In the genomic region with DNA sequence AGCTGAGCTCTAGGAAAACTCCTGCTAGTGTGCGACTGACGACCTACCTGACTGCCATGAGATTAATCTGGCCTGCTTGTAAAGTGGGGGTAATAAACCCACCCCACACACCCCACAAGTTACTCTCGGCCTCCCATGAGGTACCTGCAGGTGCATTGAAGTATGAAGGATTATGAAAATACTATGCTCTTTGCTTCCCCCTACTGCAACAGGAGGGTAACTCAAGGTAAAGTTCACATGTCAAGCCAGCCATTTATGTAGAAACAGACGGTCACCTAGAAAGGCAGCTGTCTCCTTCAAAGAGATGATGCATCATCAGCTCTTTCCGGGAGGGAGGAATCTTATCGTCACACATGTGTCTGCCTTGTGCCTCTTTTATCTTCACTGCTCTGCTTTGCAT, we compare ENCODE assay signal across 24 mouse cellular contexts. TPM values are rescaled to one million over a fixed set of nuclear protein-coding genes. Genes with fewer than 3 reads are reported as not detected.
DNase-seq lines count a peak whose midpoint lies in the region; ATAC-seq and TF ChIP-seq lines count a peak whose summit lies in the region.
"Had no signal": no experiment of that assay in that cellular context is flagged by ENCODE, and none has a peak within 500 bp of the region (broad histone marks: within the 10 kb centered on the region; RNA-seq: fewer than 3 reads in every experiment).

No protein-coding gene starts in this region.

- peak; percentile 37; the same call in 1 of the 2 replicates for ATAC-seq in forebrain, postnatal 0 days
- no peak for ATAC-seq in forebrain, embryonic 15.5 days (replicated peaks)
- ATAC-seq in liver, postnatal 0 days: no peak
- no peak for ATAC-seq in liver, embryonic 11.5 days (replicated peaks; ENCODE audit: low FRiP score)

- TF ChIP-seq EP300 in liver, postnatal 0 days (IDR thresholded peaks at IDR 0.05; ENCODE audit: low read depth): no peak

- peaks cover 6% of the 10 kb centered on the region; the same call in 1 of the 2 replicates for H3K36me3 ChIP-seq in forebrain, postnatal 0 days (ENCODE audit: insufficient read depth)
- H3K36me3 ChIP-seq in forebrain, embryonic 15.5 days: no peaks in the 10 kb centered on the region
- no peaks in the 10 kb centered on the region for H3K36me3 ChIP-seq in liver, postnatal 0 days (replicated peaks; ENCODE audit: insufficient read depth, low read length)
- no peaks in the 10 kb centered on the region; the same call in 1 of the 2 replicates for H3K36me3 ChIP-seq in liver, embryonic 11.5 days (ENCODE audit: control insufficient read depth, insufficient read depth, low read length)
- no peaks in the 10 kb centered on the region for H3K36me3 ChIP-seq in embryonic facial prominence, embryonic 10.5 days (replicated peaks)
- H3K36me3 ChIP-seq: embryonic facial prominence, embryonic 12.5 days; hindbrain, embryonic 10.5 days; liver, embryonic 15.5 days had no signal

- H3K27ac ChIP-seq in forebrain, postnatal 0 days (ENCODE audit: low read depth, low read length): no peak overlapping the region
- H3K27ac ChIP-seq in forebrain, embryonic 15.5 days (replicated peaks): no peak overlapping the region
- H3K27ac ChIP-seq in liver, postnatal 0 days (ENCODE audit: low read depth): no peak overlapping the region
- H3K27ac ChIP-seq in liver, embryonic 11.5 days (ENCODE audit: low read depth, low read length): no peak overlapping the region
- no peak overlapping the region for H3K27ac ChIP-seq in cortical plate, adult 2 months (ENCODE audit: insufficient read depth, low read length)
- H3K27ac ChIP-seq in embryonic facial prominence, embryonic 10.5 days (replicated peaks): no peak overlapping the region
- H3K27ac ChIP-seq: embryonic facial prominence, embryonic 12.5 days; heart, embryonic 13.5 days; hindbrain, embryonic 10.5 days; liver, embryonic 15.5 days; macrophage; neural tube, embryonic 13.5 days had no signal

- H3K4me1 ChIP-seq in forebrain, postnatal 0 days (ENCODE audit: insufficient read depth): peaks cover 8% of the 10 kb centered on the region
- peaks cover 11% of the 10 kb centered on the region for H3K4me1 ChIP-seq in forebrain, embryonic 15.5 days
- H3K4me1 ChIP-seq in liver, postnatal 0 days (ENCODE audit: insufficient read depth): no peaks in the 10 kb centered on the region
- no peaks in the 10 kb centered on the region for H3K4me1 ChIP-seq in liver, embryonic 11.5 days (replicated peaks; ENCODE audit: control insufficient read depth, insufficient read depth, low read length)
- H3K4me1 ChIP-seq in cortical plate, adult 2 months (ENCODE audit: control insufficient read depth, insufficient read depth, low read length): 0 out of 2 replicates have a peak, but pooled peaks cover 1% of the 10 kb centered on the region
- peaks cover 20% of the 10 kb centered on the region for H3K4me1 ChIP-seq in embryonic facial prominence, embryonic 10.5 days
- H3K4me1 ChIP-seq: liver, embryonic 15.5 days had no signal

- no peak for TF ChIP-seq POLR2A in cortical plate, adult 2 months (IDR thresholded peaks at IDR 0.05; ENCODE audit: extremely low read depth, insufficient read depth, low read length)

- H3K4me3 ChIP-seq in forebrain, postnatal 0 days (ENCODE audit: low read depth, low read length): no peak overlapping the region
- H3K4me3 ChIP-seq in forebrain, embryonic 15.5 days: no peak overlapping the region
- H3K4me3 ChIP-seq in liver, postnatal 0 days (ENCODE audit: low read depth, low read length): no peak overlapping the region
- no peak overlapping the region for H3K4me3 ChIP-seq in liver, embryonic 11.5 days (ENCODE audit: low read depth, low read length)
- no peak overlapping the region for H3K4me3 ChIP-seq in cortical plate, adult 2 months (ENCODE audit: insufficient read depth, low read length)
- H3K4me3 ChIP-seq in embryonic facial prominence, embryonic 10.5 days: no peak overlapping the region
- H3K4me3 ChIP-seq: embryonic facial prominence, embryonic 12.5 days; heart, embryonic 13.5 days; hindbrain, embryonic 10.5 days; liver, embryonic 15.5 days; neural tube, embryonic 13.5 days had no signal

- no peaks in the 10 kb centered on the region for H3K9me3 ChIP-seq in forebrain, postnatal 0 days (ENCODE audit: low read length)
- no peaks in the 10 kb centered on the region for H3K9me3 ChIP-seq in forebrain, embryonic 15.5 days
- H3K9me3 ChIP-seq in liver, postnatal 0 days (ENCODE audit: low read length): no peaks in the 10 kb centered on the region
- no peaks in the 10 kb centered on the region for H3K9me3 ChIP-seq in liver, embryonic 11.5 days (ENCODE audit: control insufficient read depth, low read length)
- no peaks in the 10 kb centered on the region for H3K9me3 ChIP-seq in embryonic facial prominence, embryonic 10.5 days
- H3K9me3 ChIP-seq: embryonic facial prominence, embryonic 12.5 days; G1E; heart, embryonic 13.5 days; hindbrain, embryonic 10.5 days; liver, embryonic 15.5 days; neural tube, embryonic 13.5 days had no signal

- H3K4me2 ChIP-seq in forebrain, postnatal 0 days (ENCODE audit: low read depth): no peak overlapping the region
- H3K4me2 ChIP-seq in forebrain, embryonic 15.5 days (replicated peaks): no peak overlapping the region
- no peak overlapping the region for H3K4me2 ChIP-seq in liver, postnatal 0 days (ENCODE audit: low read depth, low read length)
- no peak overlapping the region for H3K4me2 ChIP-seq in liver, embryonic 11.5 days
- H3K4me2 ChIP-seq: embryonic facial prominence, embryonic 12.5 days; heart, embryonic 13.5 days; liver, embryonic 15.5 days; neural tube, embryonic 13.5 days had no signal

- peak; percentile 58 for TF ChIP-seq CTCF in forebrain, postnatal 0 days (IDR thresholded peaks at IDR 0.05; ENCODE audit: low read depth)
- TF ChIP-seq CTCF in liver, postnatal 0 days (IDR thresholded peaks at IDR 0.05; ENCODE audit: low read depth): peak; percentile 43
- TF ChIP-seq CTCF in cortical plate, adult 2 months (IDR thresholded peaks at IDR 0.05; ENCODE audit: extremely low read depth, insufficient read depth, low read length): 0 out of 2 replicates have a peak, but pooled peaks have one; percentile 14

- no peak for DNase-seq in forebrain, postnatal 0 days
- no peak for DNase-seq in liver, postnatal 0 days
- no peak for DNase-seq in liver, embryonic 11.5 days (ENCODE audit: low spot score)
- DNase-seq in A20 (ENCODE audit: low read depth, low spot score): peak; percentile 16
- no peak for DNase-seq in frontal cortex, postnatal 14 days (ENCODE audit: low spot score in 2 of 2)
- no peak for DNase-seq in embryonic facial prominence, embryonic 10.5 days (ENCODE audit: low spot score)
- DNase-seq: adrenal gland, postnatal 14 days; cerebellum, postnatal 14 days; gastrocnemius, postnatal 36 days; kidney, adult 18-20 months; kidney, postnatal 36 days; left cerebral cortex, postnatal 4 days; right cerebral cortex, postnatal 4 days; thymus, postnatal 25 days had no signal

- no peak overlapping the region for H3K9ac ChIP-seq in forebrain, postnatal 0 days
- H3K9ac ChIP-seq in forebrain, embryonic 15.5 days (replicated peaks): no peak overlapping the region
- no peak overlapping the region for H3K9ac ChIP-seq in liver, postnatal 0 days (replicated peaks)
- H3K9ac ChIP-seq in liver, embryonic 11.5 days (ENCODE audit: low read depth, low read length): no peak overlapping the region
- H3K9ac ChIP-seq: embryonic facial prominence, embryonic 12.5 days; heart, embryonic 13.5 days; liver, embryonic 15.5 days; neural tube, embryonic 13.5 days had no signal

- WGBS in forebrain, postnatal 0 days: 74% methylated on average over 6 of the region's 6 CpGs
- 68% methylated on average over 6 of the region's 6 CpGs for WGBS in forebrain, embryonic 15.5 days
- WGBS in liver, postnatal 0 days (ENCODE audit: insufficient replicate concordance): 70% methylated on average over 6 of the region's 6 CpGs
- 77% methylated on average over 6 of the region's 6 CpGs for WGBS in liver, embryonic 11.5 days
- WGBS in embryonic facial prominence, embryonic 10.5 days: 85% methylated on average over 6 of the region's 6 CpGs

- H3K27me3 ChIP-seq in forebrain, postnatal 0 days (ENCODE audit: insufficient read depth, low read length): no peaks in the 10 kb centered on the region
- H3K27me3 ChIP-seq in forebrain, embryonic 15.5 days: no peaks in the 10 kb centered on the region
- H3K27me3 ChIP-seq in liver, postnatal 0 days (ENCODE audit: insufficient read depth, low read length): no peaks in the 10 kb centered on the region
- no peaks in the 10 kb centered on the region for H3K27me3 ChIP-seq in liver, embryonic 11.5 days (replicated peaks; ENCODE audit: control insufficient read depth, insufficient read depth, low read length)
- no peaks in the 10 kb centered on the region for H3K27me3 ChIP-seq in embryonic facial prominence, embryonic 10.5 days (replicated peaks; ENCODE audit: low read depth, poor library complexity, severe bottlenecking)
- H3K27me3 ChIP-seq: embryonic facial prominence, embryonic 12.5 days; heart, embryonic 13.5 days; liver, embryonic 15.5 days; neural tube, embryonic 13.5 days had no signal

RNA-seq across cellular contexts. Expression of gene Crtam, which starts 25.4 kb away (rescaled TPM):
- total RNA-seq in forebrain, postnatal 0 days (2014; rRNA removed): 0.10 and 0.54 TPM in 2 replicates
- 0.11 and 0.14 TPM in 2 replicates for polyA plus RNA-seq in forebrain, postnatal 0 days (2015; fragmentation: Nextera tagmentation; extraction: Ambion mirVana)
- not detected in 2 replicates for polyA plus RNA-seq in forebrain, embryonic 15.5 days (2015; fragmentation: Nextera tagmentation; extraction: Ambion mirVana)
- 0.06 and 0.08 TPM in 2 replicates for polyA plus RNA-seq in liver, postnatal 0 days (2015; fragmentation: Nextera tagmentation; extraction: Ambion mirVana)
- polyA plus RNA-seq in liver, embryonic 11.5 days (2014; fragmentation: Nextera tagmentation; extraction: Ambion mirVana): 0.08 and 0.11 TPM in 2 replicates
- 0.06 TPM in 1 of 2 replicates, not detected in the other for polyA plus RNA-seq in cortical plate, adult 2 months (2012; rRNA removed)
- polyA plus RNA-seq in embryonic facial prominence, embryonic 10.5 days (2016; fragmentation: Nextera tagmentation; extraction: Ambion mirVana): 0.05 and 0.09 TPM in 2 replicates
- total RNA-seq: adrenal gland, postnatal 14 days; gastrocnemius, postnatal 36 days; layer of hippocampus, postnatal 14 days had no signal
- polyA plus RNA-seq: G1E; heart, embryonic 13.5 days; liver, embryonic 15.5 days; macrophage had no signal
